Mouse (Mus musculus) cerebellum, adult 9-11 months (tissue): ENCODE results near the gene Foxc2.

Experiments
- DNase-seq: peaks from one replicate; pipeline ENCODE4 v3.0.0; 2022

Gene Foxc2

DNA sequence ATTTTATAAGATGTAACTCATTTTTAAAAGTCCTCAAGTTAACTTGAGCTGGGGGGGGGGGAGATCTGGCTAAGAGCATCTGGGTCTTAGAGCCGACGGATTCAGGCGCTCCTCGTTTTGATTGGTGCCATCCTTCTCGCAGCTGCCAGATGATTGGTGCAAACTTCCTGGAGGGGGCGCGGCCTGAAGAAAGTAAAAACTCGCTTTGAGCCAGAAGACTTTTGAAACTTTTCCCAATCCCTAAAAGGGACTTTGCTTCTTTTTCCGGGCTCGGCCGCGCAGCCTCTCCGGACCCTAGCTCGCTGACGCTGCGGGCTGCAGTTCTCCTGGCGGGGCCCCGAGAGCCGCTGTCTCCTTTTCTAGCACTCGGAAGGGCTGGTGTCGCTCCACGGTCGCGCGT is at the start of gene Foxc2:
TSS of gene Foxc2 (plus strand) at position 224 of the 400 bp plus-strand sequence.
- DNase-seq: no peak

DNA sequence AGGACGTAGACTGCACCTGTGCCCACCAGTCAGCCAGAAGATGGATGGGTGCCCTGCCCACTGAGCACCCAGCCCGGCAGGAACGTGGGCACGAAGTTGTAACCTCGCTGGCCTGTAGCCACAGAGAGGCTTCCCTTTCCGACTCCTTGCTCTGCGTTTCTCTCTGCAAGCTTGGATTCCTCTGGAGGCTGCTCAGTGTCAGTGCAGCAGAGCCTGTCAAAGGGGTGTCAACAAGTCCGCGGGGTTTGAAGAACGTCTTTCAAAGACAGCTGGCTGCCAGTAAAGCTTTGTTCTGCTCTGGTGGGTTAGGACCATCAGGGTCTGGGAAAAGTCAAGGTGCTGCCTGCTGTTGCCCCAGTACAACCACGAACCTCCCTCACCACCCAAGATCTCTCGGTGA is 44.5 kb upstream of the Foxc2 start:
- DNase-seq: no peak

- no peak for DNase-seq
These were observed 43.4 kb upstream of the Foxc2 start for GRCm38 (mm10) chr8:121072406-121073130.

GRCm38 (mm10) chr8:121073174-121074107 is 42.5 kb upstream of the Foxc2 start:
- no peak for DNase-seq

DNA sequence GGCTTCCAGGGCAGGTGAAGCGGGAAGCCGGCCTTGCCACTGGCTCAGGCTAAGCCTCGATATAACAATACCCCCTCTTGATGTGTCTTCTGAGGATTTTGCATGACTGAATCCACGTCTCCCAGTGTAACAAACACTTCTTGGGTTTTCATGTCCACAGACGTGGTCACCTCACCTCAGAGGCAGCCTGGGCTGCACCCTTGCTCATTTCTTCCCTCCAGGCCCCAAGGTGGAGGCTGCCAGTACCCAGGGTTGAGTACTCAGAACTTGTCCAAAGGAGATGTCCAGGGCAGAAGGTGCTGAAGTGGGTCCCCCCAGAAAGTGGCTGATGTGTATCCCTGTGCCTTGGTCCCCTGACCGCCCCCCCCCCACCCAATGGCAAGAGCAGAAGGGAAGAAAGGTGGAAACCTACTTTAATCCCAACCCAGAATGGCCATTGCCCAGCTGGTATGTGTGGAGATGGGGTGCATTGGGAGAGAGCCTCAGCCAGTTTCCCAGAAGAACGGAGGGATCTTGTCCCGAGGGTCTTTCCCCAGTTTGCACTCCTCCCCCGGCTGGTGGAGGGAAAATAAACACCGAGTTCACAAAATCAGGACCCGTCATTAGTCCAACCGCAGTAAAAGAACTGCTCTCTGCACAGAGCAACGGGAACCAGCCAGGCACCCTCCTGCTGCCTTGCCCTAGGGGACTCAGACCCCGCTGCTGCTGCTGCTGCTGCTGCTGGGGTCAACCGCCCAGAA is 41.7 kb upstream of the Foxc2 start:
- DNase-seq: no peak

DNA sequence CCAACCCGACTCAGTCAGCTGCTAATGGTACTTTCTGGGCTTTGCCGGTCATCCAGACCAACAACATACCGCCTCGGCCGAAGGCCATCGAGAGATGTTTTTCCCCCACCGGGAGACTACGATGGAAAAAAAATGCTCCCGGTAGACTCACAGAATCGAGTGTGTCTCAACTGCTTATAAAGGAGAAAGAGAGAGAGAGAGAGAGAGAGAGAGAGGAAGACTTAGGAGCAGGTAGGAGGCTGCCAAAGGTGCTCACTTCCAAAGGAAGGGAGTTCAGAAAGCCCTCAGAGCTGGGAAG is 41.2 kb upstream of the Foxc2 start:
- DNase-seq: no peak

DNA sequence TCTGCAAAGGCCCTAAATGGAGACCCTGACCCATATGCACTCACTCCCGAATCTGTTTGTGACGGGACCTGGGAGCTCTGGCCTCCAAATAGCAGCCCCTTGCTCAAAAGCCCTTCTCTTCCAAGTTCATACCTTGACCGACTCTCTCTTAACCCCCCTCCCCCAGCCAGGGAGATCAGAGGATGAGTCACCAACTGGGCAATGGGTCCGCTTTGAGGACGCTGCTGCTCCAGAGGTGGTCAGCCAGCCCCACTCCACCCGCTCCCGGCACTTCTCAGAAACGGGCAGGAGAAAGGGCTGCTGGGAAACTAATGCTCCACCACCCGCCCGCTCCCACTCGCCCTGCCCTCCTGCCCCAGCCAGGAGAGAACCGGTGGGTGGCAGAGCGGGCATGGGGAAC is 40.0 kb upstream of the Foxc2 start:
- DNase-seq: no peak

- DNase-seq: no peak
These were observed 39.4 kb upstream of the Foxc2 start for GRCm38 (mm10) chr8:121076555-121076954.

GRCm38 (mm10) chr8:121078721-121079120 is 37.2 kb upstream of the Foxc2 start:
- no peak for DNase-seq

GRCm38 (mm10) chr8:121079201-121079600 is 36.8 kb upstream of the Foxc2 start:
- DNase-seq: no peak

DNA sequence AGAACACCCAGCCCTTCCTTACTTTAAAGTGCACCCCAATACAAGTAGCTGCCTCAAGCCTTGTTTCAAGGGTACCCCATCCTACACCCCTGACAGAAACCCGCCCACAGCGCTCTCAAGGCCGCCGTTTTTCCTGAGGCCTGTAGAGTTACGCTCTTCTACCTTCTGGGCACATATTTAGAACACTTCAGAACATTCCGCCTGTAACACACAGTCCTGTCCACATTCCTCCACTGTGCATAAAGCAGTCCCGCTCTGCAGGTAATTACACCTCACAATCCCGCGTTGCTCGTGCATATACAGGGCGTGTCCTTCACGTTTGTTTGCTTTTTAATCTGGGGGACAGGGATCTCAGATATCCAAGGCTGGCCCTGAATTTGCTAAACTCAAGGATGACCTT is 36.0 kb upstream of the Foxc2 start:
- DNase-seq: no peak

DNA sequence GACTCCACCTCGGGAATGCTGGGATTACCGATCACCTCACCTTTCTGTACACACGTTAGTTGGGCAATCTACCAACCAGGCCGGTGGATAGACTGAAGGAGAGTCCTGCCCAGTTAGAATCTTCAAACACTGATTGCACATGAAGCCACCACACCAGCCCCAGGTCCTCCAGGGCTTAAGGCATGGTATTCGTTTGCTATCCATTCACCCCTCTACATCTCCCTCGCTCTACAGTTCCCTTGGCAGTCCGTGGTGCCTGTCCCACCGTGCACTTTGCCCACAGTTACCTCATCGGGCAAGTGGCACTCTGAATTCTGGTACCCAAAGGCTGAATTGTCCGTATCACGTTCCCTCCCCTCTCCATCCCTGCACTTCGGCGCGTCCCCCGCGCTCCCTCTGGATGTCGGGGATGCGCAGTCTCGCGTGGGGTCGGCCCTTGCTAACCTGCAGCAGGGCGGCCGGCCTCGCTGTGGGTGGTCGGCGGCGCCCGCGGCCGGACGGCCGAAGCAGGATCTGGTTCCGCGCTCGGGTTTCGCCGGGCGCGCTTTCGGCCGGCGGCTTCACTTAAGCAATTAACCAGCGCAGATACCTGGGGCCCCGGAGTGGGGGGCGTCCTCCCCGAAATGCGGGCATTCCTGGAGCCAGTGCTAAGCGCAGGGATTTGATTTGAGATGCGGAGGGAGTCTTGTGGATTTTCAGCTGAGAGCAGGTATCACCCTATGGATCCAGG is 35.4 kb upstream of the Foxc2 start:
- no peak for DNase-seq

- DNase-seq: no peak
These were observed 34.6 kb upstream of the Foxc2 start for GRCm38 (mm10) chr8:121081398-121081797.

DNA sequence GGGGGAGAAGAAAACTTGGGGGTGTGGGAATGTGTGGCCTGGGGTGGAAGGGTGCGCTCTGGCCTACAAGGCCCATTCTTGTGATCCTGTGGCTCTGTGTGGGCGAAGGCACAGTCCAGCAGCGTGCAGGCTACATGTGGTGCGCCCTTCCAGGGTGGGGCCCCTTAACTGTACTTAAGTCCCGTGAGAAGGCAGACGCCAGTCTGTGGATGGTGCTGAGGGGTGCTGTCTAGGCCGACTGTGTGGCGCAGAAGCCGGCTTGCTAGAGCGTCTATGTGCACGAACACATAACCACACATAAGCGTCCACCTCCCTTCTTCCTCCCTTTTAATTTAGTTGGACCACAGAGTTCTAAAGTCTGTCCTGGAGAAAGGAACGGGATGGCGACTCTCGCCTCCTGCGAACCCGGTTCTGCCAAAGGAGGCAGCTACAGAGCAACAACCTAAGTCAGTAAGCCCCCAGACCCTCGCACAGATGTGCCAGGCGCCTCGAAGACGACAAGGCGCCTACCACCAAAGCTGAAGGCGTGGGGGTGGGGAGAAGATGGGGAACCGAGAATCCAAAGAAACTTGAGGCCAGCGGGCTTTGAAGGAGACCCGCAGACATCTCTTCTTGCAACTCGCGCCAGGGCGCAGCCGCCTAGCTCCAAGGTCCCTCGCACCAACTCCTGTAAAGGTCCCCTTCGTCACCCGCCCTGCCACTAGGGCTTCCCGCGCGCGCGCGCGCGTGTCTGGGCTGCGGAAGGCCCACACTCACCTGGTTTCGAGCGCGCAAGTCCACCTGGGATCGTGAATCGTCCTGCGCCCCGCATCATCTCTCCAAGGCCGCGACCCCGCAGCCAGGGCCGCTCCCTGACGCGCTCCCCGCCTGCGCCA is 33.5 kb upstream of the Foxc2 start:
- no peak for DNase-seq

DNA sequence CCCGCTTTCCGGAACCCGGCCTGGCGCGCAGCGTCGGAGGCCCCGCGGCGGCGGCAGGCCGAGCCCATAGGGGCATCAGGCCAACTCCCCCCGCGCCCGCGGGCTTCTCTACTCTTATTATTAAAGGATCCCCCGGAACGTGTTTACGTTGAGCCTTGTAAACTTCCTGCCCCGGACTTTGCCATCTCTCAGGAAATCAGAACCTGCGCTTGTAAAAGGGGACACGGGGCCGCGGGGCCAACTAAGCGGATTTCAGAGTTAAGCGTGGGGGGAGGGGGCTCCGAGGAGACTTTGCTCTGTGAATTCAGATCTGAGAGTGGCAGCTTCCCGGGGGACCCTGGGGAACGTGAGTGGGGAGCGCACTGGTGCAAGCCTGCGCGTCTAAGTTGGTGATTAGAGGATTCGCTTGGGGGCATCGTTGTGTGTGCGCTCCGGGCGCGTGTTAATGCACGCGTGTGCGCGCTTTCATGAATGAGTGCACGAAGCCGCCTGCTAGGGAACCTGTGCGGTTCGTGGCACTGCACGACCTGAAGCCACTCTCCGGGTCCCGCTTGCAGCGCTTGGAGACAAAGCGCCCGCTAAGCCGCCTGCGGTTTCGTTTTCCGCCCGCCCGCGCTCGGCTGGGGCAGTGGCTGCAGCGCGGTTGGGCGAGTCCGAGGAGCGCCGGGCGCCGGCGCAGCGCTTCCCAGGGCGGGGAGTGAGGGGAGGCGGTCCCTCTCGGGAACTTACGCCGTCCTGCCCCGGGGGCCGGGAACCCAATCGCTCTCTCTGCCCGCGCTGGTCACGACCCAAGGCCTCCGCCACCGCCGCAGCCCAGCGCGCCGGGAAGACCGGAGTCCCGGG is 32.7 kb upstream of the Foxc2 start:
- no peak for DNase-seq

DNA sequence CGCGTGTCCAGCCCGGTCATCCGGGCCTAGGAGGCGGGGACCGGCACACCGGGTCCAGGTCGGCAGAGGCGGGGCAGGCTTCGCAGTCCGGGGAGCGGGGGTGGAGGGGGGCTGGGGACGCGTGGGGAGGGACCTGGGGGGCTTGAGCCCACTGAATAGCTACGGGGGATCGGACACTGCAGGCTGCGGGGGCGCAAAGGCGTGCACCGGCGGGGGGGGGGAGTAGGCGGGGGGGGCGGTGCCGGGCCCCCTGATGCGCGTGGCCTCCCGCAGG is 32.1 kb upstream of the Foxc2 start:
- no peak for DNase-seq

- DNase-seq: no peak
These were observed 31.6 kb upstream of the Foxc2 start, which contains the start of gene Foxf1 for GRCm38 (mm10) chr8:121084210-121084951. Gene Foxf1, plus strand, starts transcription at chr8:121084386.

DNA sequence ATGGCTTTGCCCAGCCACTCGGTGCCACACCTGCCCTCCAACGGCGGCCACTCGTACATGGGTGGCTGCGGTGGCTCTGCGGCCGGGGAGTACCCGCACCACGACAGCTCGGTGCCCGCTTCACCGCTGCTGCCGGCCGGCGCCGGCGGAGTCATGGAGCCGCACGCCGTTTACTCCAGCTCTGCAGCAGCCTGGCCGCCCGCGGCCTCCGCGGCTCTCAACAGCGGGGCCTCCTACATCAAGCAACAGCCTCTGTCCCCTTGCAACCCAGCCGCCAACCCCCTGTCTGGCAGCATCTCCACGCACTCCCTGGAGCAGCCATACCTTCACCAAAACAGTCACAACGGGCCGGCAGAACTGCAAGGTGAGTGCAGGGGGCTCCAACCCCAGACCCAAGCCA is 31.0 kb upstream of the Foxc2 start:
- DNase-seq: no peak

GRCm38 (mm10) chr8:121085561-121085960 is 30.4 kb upstream of the Foxc2 start:
- DNase-seq: no peak
